Mouse (Mus musculus): ENCODE results near the gene Ttc26. TPM values are rescaled to one million over a fixed set of nuclear protein-coding genes. Genes with fewer than 3 reads are reported as not detected.
"Not testable (repeated sequence)": the region's sequence is repeated elsewhere in the genome, so short reads cannot be mapped to it uniquely, and the experiment has no call there.

The Ttc26 gene
- polyA plus RNA-seq, 1 experiment = 0.13 TPM

- TF ChIP-seq POLR2A (IDR thresholded peaks at IDR 0.05; ENCODE audit: low read depth, low read length) (no peak), CTCF (IDR thresholded peaks at IDR 0.05; ENCODE audit: extremely low read depth, insufficient read length, insufficient replicate concordance, low read depth, low read length) (no peak)
- Histone ChIP-seq H3K36me3 (ENCODE audit: control insufficient read depth, insufficient read depth, low read length) (no peaks in the 10 kb centered on the region), H3K27ac (ENCODE audit: insufficient read depth, low read depth, low read length) (no peak overlapping the region), H3K4me1 (ENCODE audit: control insufficient read depth, insufficient read depth, insufficient read length, low read length) (peaks cover 3% of the 10 kb centered on the region; the same call in 1 of the 2 replicates), H3K27me3 (ENCODE audit: control insufficient read depth, insufficient read depth, low read length) (no peaks in the 10 kb centered on the region), H3K4me3 (ENCODE audit: low read depth, low read length) (no peak overlapping the region)
- 88% methylated on average over 5 of the region's 5 CpGs for WGBS
Measured at GRCm38 (mm10) chr6:38357603-38358252, 23.5 kb upstream of the Ttc26 start.

GRCm38 (mm10) chr6:38358253-38359027 lies 22.8 kb upstream of the Ttc26 start:
- Histone ChIP-seq H3K27ac (ENCODE audit: insufficient read depth, low read depth, low read length) (no peak overlapping the region), H3K27me3 (ENCODE audit: control insufficient read depth, insufficient read depth, low read length) (no peaks in the 10 kb centered on the region), H3K4me3 (ENCODE audit: low read depth, low read length) (no peak overlapping the region), H3K36me3 (ENCODE audit: control insufficient read depth, insufficient read depth, low read length) (no peaks in the 10 kb centered on the region), H3K4me1 (ENCODE audit: control insufficient read depth, insufficient read depth, insufficient read length, low read length) (peaks cover 3% of the 10 kb centered on the region; the same call in 1 of the 2 replicates)
- no peak for TF ChIP-seq CTCF (IDR thresholded peaks at IDR 0.05; ENCODE audit: extremely low read depth, insufficient read length, insufficient replicate concordance, low read depth, low read length)
- 73% methylated on average over 8 of the region's 8 CpGs for WGBS

- not testable (repeated sequence) for H3K27ac ChIP-seq (ENCODE audit: insufficient read depth, low read depth, low read length); H3K27me3 ChIP-seq (ENCODE audit: control insufficient read depth, insufficient read depth, low read length); H3K4me3 ChIP-seq (ENCODE audit: low read depth, low read length); H3K36me3 ChIP-seq (ENCODE audit: control insufficient read depth, insufficient read depth, low read length); H3K4me1 ChIP-seq (ENCODE audit: control insufficient read depth, insufficient read depth, insufficient read length, low read length)
- 92% methylated on average over 11 of the region's 11 CpGs for WGBS
Measured at GRCm38 (mm10) chr6:38359044-38359735, 22.1 kb upstream of the Ttc26 start.

- Histone ChIP-seq H3K36me3 (ENCODE audit: control insufficient read depth, insufficient read depth, low read length) (no peaks in the 10 kb centered on the region), H3K27me3 (ENCODE audit: control insufficient read depth, insufficient read depth, low read length) (no peaks in the 10 kb centered on the region), H3K4me1 (ENCODE audit: control insufficient read depth, insufficient read depth, insufficient read length, low read length) (peaks cover 3% of the 10 kb centered on the region; the same call in 1 of the 2 replicates), H3K27ac (ENCODE audit: insufficient read depth, low read depth, low read length) (no peak overlapping the region), H3K4me3 (ENCODE audit: low read depth, low read length) (no peak overlapping the region)
- TF ChIP-seq POLR2A (IDR thresholded peaks at IDR 0.05; ENCODE audit: low read depth, low read length) (no peak), CTCF (IDR thresholded peaks at IDR 0.05; ENCODE audit: extremely low read depth, insufficient read length, insufficient replicate concordance, low read depth, low read length) (no peak)
- WGBS = 77% methylated on average over 12 of the region's 12 CpGs
Measured at GRCm38 (mm10) chr6:38359736-38360499, 21.4 kb upstream of the Ttc26 start.

GRCm38 (mm10) chr6:38361065-38361464 lies 20.2 kb upstream of the Ttc26 start:
- 35% methylated on average over 4 of the region's 4 CpGs for WGBS
- H3K36me3 ChIP-seq (ENCODE audit: control insufficient read depth, insufficient read depth, low read length) = no peaks in the 10 kb centered on the region
- H3K27me3 ChIP-seq (ENCODE audit: control insufficient read depth, insufficient read depth, low read length) = no peaks in the 10 kb centered on the region
- H3K4me3 ChIP-seq (ENCODE audit: low read depth, low read length) = no peak overlapping the region
- H3K4me1 ChIP-seq (ENCODE audit: control insufficient read depth, insufficient read depth, insufficient read length, low read length) = peaks cover under 1% of the 10 kb centered on the region; the same call in 1 of the 2 replicates
- TF ChIP-seq POLR2A (IDR thresholded peaks at IDR 0.05; ENCODE audit: low read depth, low read length) = no peak
- H3K27ac ChIP-seq (ENCODE audit: insufficient read depth, low read depth, low read length) = no peak overlapping the region

GRCm38 (mm10) chr6:38361937-38362336 lies 19.3 kb upstream of the Ttc26 start:
- no peaks in the 10 kb centered on the region for H3K4me1 ChIP-seq (ENCODE audit: control insufficient read depth, insufficient read depth, insufficient read length, low read length)
- WGBS = 63% methylated on average over 1 of the region's 1 CpGs
- H3K27me3 ChIP-seq (ENCODE audit: control insufficient read depth, insufficient read depth, low read length) = no peaks in the 10 kb centered on the region

GRCm38 (mm10) chr6:38363370-38363769 lies 17.9 kb upstream of the Ttc26 start:
- H3K4me3 ChIP-seq (ENCODE audit: low read depth, low read length) = no peak overlapping the region
- TF ChIP-seq CTCF (IDR thresholded peaks at IDR 0.05; ENCODE audit: extremely low read depth, insufficient read length, insufficient replicate concordance, low read depth, low read length) = no peak
- no peak for TF ChIP-seq POLR2A (IDR thresholded peaks at IDR 0.05; ENCODE audit: low read depth, low read length)
- H3K4me1 ChIP-seq (ENCODE audit: control insufficient read depth, insufficient read depth, insufficient read length, low read length) = no peaks in the 10 kb centered on the region
- 63% methylated on average over 4 of the region's 4 CpGs for WGBS
- no peaks in the 10 kb centered on the region for H3K27me3 ChIP-seq (ENCODE audit: control insufficient read depth, insufficient read depth, low read length)
- no peak overlapping the region for H3K27ac ChIP-seq (ENCODE audit: insufficient read depth, low read depth, low read length)
- no peaks in the 10 kb centered on the region for H3K36me3 ChIP-seq (ENCODE audit: control insufficient read depth, insufficient read depth, low read length)

More at GRCm38 (mm10) chr6:38361937-38362336, 19.3 kb upstream of the Ttc26 start:
- no peak for TF ChIP-seq POLR2A (IDR thresholded peaks at IDR 0.05; ENCODE audit: low read depth, low read length)
- no peak for TF ChIP-seq CTCF (IDR thresholded peaks at IDR 0.05; ENCODE audit: extremely low read depth, insufficient read length, insufficient replicate concordance, low read depth, low read length)
- Histone ChIP-seq H3K27ac (ENCODE audit: insufficient read depth, low read depth, low read length) (no peak overlapping the region), H3K4me3 (ENCODE audit: low read depth, low read length) (no peak overlapping the region), H3K36me3 (ENCODE audit: control insufficient read depth, insufficient read depth, low read length) (no peaks in the 10 kb centered on the region)

All from small intestine, adult 2 months (tissue).